Mouse (Mus musculus) left cerebral cortex, postnatal 14 days (tissue): ENCODE results near the gene Tns3. TPM values are rescaled to one million over a fixed set of nuclear protein-coding genes. Genes with fewer than 3 reads are reported as not detected.

Experiments
- DNase-seq, 2 experiments: peaks; one replicate each; pipeline ENCODE4 v3.0.0; 2021 to 2022; ENCODE audit warnings: low spot score in 2 of 2, mixed read lengths in 1 of 2
- intact Hi-C: fragments of 180-260 bp; cut with DNase I; formaldehyde crosslinking; loops from one replicate; pipeline ENCODE4 v1.15.1; 2025
- total RNA-seq, 2 experiments: library from RNA; stranded (reverse); gene quantifications; 2 replicates each; pipeline ENCODE4 v1.2.3; 2021

Tns3 gene
- total RNA-seq, 2 experiments from 2014 or later: 37.5 to 40.8 TPM

DNA sequence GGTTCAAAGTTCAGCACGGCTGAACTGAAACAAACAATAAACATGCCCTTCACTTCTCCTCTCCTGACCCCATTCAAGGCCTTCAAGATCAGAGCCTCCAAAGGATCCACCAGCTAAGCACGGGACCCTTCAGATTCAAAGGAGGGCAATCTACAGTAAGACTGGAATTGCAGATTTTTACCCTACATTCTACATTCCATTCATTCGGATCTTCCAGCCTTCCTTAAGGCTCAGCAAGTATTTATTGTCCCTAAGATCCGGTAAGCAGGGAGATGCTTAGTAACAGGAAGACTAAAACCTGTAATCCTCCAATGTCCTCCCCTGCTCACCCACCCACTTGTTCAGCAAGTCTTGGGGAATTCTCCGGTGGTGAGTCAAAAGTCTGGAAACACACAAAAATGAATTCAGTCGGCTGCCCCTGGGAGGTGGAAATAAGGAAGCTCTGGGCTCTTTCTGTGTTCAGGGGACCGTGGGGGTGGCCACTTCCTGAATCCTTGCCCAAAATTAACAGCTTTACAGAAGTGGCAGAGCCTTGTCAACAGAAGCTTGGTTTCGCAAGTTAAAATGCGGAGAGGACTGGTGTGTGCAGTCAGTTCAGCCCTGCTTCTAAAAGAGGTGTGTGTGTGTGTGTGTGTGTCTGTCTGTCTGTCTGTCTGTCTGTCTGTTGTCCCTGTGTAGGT is 75.0 kb downstream of the Tns3 start:
- intact Hi-C loops: no loop called here
- peak; percentile 61 to 84 for DNase-seq

DNA sequence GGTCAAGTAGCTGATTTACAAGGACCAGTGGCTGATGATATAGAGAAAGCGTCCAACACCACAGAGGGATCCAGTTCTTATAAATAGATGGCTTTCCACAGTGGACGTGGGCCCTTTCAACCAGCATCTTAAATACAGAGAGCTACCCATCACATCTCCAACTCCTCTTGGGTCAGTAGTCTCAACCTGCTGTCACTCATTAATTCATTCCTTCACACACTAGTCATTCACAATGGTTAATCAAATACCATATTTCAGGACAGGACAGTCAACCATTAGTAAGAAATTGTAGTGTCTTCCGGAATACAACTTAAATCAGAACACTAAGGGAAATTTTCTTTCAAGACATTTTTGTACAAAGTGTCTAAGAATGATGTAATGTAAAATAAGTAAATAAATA is 76.4 kb downstream of the Tns3 start:
- DNase-seq: no peak
- intact Hi-C loops: no loop called here

DNA sequence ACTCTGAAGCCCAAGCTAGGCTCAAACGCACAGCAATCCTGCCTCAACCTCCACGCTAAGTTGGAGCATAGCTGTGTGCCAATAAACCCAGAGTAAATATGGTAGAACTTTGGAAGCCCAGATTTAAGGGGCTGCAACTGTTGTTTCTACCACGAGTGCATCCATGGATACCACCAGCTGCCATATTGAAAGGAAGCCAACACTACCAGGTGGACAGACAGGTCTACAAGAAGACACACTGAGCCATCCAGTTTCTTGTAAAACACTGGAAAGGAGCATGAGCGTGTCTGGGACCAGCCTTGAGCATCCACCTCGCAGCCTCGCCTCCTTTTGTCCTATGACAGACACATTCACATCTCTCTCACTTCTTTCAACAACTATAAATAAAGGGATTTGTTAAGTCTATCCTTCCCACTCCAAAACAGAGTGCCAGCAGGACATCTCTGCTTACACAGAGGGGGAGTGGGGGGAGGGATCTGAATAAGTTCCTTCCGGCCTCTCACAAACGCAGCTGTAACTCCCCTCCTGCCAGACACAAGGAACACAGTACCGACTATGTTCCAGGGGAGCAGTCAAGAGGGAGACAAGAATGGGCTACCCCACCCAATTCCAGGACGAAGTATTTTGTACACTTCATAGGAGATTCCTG is 77.2 kb downstream of the Tns3 start:
- intact Hi-C loops: no loop called here
- peak in 1 of 2 experiments; percentile 22 for DNase-seq

DNA sequence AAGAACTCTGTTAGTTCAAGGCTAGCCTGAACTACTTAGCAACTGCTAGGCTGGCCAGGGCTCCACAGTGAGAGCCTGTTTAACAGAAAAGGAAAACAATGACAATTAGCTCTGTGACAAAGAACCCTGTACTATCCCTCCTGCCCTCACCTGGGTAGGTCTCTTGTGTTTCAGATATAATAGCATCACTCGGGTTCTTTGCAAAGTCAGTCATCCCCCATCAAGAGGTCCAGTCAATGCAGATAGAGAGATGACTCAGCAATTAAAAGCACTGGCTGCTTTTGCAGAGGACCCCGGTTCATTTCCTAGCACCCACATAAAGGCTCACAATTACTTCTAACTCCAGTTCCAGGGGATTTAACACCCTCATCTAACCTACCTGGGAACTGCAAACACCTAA is 78.0 kb downstream of the Tns3 start:
- no peak for DNase-seq
- intact Hi-C loops: no loop called here

DNA sequence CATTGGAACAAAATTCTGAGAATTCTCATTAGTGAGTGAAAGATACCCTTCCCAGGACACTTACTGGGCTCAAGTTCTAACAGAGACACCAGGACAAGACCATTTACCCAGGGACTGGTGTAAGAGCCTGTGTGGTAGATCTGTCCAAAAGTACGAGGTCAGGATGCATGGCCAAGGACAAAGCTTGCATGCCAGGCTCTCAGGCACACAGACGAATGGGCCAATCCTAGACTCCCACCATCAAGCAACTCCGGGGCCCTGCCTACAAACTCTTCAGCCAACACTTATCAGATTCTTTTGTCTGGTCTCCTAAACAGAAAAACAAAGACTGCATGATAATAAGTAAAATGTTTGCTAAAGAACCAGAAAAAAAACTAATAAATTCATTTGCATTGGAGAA is 78.6 kb downstream of the Tns3 start:
- no peak for DNase-seq
- intact Hi-C loops: no loop called here

DNA sequence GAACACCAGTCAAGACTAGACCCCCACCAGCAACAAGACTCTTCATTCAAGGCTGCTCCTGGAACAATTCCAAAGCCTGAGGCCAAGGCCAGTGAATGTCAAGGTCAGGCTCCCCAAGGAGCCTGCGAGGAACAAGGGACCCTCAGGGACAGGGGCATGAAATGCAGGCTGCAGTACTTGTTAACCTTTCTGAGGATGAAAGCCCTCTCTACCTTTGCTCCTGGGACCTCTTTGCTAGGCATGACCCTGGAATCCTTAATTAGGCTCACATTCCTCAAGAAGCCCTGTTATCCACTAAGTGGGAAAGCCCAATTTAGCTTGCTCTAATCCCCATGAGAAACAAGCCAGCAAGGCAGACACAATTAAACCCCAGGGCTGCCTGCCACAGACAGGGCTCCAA is 79.4 kb downstream of the Tns3 start:
- intact Hi-C loops: no loop called here
- DNase-seq: no peak

DNA sequence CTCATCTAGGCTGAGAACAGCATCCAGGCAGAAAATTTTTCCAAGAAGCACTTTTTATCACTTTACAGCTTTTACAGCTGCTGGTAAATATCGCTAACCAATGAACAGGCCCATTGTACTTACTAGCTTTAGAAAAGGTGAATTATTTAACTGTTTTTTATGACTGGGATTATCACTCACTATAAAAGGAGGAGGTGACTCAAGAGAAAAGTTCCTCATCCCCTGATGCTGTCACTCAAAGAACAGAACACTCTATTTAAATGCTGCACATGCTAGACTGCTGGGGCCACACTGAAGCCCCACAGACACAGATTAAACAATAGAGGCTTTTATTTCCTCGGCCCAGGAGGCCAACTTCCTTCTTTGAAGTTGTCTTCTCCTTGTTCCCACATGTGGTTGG is 80.0 kb downstream of the Tns3 start:
- no peak for DNase-seq
- intact Hi-C loops: no loop called here

DNA sequence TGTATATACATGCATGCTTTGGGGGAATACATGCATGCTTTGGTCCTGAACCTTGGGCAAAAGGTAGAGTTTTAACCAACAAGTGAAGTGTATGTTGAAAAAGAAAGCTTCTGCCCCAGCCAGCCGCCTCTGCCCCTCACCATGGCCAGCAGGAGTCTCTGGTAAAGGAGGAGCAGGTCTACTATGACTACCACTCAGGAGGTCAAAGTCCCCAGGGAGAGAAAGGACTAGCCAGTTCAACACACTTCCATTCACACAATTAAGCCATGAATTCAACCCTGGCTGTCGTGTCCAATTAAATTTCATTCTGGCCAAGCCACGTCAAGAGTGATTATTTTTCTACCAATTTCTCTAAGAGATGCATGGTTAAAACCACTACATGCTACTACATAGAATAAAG is 81.2 kb downstream of the Tns3 start:
- DNase-seq: no peak
- intact Hi-C loops: no loop called here

DNA sequence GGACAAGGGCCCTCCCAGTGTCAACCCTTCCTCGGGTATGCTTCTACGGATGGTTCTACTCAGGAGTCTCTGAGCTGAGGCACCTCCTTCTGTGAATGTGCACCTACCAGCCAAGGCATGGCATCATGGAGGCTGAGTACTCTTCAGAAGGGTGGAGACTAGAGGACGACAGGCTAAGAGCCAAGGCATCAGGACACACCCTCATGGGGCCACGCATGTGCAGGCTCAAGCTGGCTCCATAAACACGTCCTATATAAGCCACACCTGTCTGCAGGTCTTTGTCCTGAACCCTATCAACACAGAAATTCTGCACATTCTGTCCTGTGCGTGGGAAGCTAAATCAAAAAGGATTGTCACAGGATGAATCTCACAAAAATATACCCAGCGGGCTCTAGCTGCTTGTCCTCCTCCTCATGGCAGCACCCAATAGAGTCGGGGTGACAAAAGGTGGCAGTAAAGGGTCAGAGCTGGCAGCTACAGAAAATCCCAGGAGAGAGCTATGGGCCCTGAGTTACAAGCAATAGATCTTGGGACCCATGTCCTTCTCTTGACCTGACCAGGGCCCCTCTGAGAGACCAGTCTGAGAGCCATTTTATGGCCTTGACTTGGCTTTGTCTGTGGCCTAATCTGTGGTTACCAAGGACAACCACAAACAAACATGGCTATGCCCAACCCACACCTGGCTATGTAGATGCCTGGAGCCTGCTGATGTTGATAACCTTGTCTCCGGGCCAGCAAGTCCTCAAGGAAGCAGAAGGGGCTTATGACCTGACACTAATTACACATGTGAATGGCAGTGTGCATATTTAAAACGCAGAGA is 82.0 kb downstream of the Tns3 start:
- intact Hi-C loops: no loop called here
- no peak for DNase-seq

DNA sequence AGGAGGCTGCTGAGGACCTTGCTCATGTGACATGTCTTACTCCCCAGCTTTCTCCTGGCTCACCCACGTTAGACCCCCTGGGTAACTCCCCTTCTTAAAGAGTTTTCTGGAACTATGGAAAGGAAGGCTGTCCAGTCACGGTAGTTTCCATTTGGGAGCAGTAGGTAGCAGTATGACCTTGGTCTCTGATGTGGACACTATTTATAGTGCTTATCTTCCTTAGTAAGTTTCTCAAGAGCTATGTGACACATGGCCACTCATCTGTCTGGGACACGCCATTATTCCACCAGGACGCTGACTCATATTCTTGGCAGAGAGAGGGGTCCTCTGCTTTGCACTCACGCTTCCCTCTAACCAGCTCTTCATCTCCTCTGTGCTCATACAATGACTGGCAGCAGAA is 84.5 kb downstream of the Tns3 start:
- intact Hi-C loops: no loop called here
- DNase-seq: no peak

DNA sequence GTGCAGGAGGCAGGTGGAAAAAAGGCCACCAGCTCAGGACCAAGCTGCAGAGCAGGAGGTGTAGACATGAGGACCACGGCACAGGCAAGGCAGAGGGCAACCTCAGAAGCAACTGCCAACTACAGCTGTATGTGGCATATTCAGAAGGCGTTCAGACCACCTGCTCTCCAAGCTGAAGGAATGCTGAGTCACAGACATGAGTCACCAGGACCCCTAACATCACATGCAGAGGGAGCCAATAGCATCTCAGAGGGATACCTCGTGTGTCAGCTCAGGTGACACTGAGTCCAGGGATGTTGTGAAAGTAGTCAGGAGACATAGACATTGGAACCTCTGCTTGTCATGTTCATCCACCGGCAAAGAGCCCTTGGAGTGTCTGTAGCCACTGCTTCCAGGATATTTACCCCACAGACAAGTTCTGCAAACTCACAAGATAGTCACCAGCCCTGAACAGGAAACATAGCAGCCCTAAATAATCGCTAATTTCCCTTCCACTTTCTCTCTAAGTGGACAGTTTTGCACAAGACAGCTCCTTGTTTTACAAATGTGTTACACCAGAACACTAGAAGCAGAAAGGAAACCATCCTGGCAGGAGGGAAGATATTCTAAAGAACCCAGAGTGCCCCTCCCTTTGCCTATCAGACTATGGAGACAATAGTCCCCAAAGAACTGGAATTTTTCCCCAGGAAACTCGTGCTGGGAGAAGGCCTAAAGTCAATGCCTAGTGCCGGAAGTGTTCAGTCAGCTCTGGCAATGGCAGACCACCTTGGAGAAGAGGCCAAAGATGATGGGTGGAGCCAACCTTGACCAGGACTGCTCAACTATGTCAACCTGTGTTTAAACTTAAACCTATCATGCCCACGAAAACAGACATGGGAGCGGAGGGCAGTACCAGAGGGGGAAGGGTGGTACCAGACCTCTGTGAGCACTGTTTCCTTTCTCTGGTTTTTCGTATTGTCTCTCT is 88.8 kb downstream of the Tns3 start:
- DNase-seq: no peak
- intact Hi-C loops: no loop called here

DNA sequence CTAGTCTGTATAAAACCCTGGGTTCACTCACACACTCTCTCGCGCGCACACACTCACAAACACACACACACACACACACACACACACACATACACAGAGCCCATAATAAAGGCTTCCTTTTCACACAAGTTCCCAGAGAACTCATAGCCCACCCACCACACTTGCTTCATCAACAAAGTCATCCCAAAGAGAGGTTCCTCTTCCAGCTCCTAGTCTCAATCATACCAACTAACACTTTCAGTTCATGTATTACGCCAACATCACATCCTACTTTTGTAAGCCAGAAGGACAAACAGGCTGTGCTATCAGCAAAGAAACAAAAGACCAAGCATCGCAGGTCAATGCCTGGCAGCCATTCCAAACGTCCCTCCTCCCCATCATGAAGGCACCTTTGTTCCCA is 89.8 kb downstream of the Tns3 start:
- intact Hi-C loops: no loop called here
- DNase-seq: no peak

DNA sequence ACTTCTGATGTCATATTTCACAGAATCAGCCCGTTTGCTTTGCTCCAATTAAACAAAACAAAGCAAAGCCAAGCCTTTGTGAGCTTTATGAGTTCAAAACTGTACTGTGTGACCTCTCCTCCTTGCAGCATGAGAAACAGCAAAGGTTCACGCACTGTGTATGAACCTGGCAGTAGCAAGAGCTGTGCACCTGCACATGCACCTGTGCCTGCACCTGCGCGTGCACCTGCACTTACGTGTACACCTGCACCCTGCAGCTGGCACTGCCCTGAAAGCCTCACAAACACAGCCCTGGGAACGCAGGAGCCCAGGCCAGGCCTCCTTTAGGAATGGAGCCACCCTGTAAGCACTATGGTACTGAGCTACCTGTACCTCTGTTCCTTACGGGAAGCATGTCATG is 91.6 kb downstream of the Tns3 start:
- DNase-seq: no peak
- intact Hi-C loops: no loop called here

DNA sequence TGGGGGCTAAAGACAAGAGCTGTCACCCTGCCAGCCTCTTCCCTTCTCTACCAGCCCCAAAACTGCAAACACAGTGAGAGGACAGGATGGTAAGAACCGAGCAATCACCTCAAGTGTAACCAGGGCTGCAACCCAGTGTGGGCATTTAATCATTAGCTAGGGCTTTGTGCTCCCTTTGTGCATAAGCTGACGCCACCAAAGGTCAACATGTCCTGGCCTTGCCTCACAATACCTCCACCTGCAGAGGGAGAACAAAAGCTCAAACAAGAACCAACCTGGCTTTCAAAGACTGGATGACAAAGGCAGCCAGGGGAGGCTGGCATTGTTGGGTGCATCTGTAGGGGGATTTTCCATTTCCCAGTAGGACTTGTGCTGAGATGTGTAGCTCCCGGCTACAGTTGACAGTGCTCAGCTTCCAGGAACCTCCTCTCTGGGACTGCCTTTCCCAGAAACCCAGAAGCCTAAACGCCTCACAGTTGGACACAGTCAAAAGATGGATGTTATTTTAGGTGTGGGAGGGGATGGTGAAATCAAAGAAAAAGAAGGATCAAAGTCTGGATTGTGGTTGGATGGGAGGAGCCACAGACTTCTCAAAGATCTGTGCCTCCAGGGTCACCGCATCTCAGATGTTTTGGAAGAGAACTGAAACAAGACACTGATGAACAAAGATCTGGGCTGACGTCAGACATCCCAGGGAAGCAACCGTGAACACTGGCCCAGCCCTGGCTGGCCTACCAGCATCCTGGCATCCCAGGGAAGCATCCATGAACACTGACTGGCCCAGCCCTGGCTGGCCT is 94.9 kb downstream of the Tns3 start:
- intact Hi-C loops: no loop called here
- DNase-seq: no peak

DNA sequence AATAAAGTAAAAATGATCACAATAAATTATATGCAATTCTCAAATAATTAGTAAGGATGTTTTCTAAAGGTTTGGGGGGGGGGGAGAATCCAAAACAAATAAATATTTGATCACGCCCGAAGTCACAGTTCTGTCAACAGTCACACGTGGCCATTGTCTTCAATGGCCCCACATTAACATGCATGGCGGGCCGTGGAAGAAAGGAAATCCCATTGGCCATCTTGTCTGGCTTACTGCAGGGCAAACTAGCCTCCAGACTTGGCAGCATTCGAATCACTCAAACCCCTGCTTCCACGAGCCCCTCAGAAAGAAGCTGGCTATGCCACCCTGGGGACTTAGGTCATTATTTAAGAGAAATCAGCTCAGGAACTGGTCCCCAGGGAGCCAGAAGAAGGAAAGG is 95.5 kb downstream of the Tns3 start:
- intact Hi-C loops: no loop called here
- no peak for DNase-seq

DNA sequence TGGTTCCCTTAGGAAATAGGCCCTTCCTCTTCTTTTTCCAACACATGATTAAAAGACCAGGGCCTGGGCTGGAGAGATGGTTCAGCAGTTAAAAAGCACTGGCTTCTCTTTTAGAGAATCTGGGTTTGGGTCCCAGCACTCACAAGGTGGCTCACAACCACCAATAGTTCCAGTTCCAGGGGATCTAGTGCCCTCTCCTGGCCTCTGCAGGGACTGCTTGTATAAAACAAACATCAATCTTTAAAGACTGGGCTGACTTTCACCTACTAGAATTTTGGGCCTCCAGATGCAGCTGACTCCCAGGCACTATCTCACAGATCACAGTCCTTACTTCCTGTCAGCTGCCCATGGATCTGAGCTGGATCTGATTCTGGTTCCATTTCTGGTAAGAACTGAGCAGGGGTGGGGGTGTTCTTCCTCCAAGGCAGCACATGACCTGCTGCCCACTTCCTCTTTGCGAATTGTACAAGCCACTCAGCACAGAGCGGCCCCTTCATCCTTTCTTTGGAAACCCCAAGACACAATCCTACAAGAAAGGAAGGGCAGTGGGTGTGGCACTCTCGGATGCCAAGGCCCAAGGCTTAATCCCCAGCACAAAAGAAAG is 98.0 kb downstream of the Tns3 start:
- intact Hi-C loops: no loop called here

DNA sequence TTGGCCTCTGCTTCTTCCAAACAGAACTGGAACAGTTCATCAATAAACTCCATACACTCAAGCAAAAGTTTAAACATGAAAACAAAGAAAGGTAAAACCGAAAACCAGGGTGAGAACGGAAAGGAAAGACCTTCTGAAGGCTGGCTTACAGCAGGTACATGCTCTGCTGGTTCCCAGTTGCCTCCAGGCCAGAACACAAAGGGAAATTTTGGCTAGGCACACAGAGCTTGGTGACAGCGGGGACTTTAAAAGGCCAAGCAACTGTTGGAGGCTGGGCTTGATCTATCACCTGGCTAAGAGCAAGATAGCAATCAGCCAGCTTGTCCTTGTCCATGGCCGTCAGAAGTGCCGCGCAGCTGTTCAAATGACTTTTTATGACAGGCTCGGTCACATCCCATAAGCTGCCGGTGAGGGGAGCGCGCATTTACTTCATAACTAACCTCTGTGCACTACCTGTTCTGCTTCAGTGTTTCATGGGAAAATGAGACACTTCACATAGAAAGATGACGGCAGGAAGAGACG is 105.5 kb downstream of the Tns3 start:
- intact Hi-C loops: no loop called here
- DNase-seq: no peak

More for the DNA sequence above, 98.0 kb downstream of the Tns3 start:
- peak; percentile 18 to 55 for DNase-seq

DNA sequence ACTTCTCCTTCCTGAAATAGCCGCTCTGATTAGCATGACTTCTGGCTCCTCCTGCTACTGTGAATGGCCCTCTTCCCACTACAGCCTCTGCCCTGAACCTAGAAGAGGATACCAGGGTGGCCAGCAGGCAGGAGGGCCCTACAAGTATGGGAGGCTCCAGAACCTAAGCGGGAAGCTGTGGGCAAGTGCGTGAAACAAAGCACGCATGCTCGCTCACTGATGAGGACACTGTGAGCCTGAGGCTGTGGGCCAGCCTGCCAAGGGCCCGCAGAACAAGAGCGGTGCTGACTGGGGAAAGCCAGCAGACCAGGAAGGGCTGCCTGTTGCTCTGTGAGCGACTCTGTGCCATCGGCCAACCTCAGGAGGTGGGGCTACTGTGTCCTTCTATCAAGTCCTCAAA is 106.1 kb downstream of the Tns3 start:
- no peak for DNase-seq
- intact Hi-C loops: no loop called here
